Mouse (Mus musculus) hindbrain, embryonic 10.5 days (tissue): Measurements from ENCODE around the gene Nrde2. TPM values are rescaled to one million over a fixed set of nuclear protein-coding genes. Genes with fewer than 3 reads are reported as not detected.

ENCODE experiments used
- DNase-seq: peaks from one replicate; pipeline ENCODE4 v3.0.0-alpha.2; 2017; ENCODE audit warnings: low spot score
- H3K27ac ChIP-seq: fragments of 300-500 bp; sonication (generic); 2 replicates; pipeline ENCODE4 v1.5.1; 2016; ENCODE audit warnings: mild to moderate bottlenecking, moderate library complexity
- H3K27me3 ChIP-seq: fragments of 300-500 bp; sonication (generic); 2 replicates; pipeline ENCODE4 v1.6.1; 2016; ENCODE audit warnings: mild to moderate bottlenecking; ENCODE audit not compliant: poor library complexity, insufficient read depth, severe bottlenecking
- H3K36me3 ChIP-seq: fragments of 300-500 bp; sonication (generic); 2 replicates; pipeline ENCODE4 v1.6.1; 2016; ENCODE audit warnings: mild to moderate bottlenecking, moderate library complexity
- H3K4me1 ChIP-seq: fragments of 300-500 bp; sonication (generic); replicated peaks from 2 replicates; pipeline ENCODE4 v1.6.1; 2016; ENCODE audit warnings: mild to moderate bottlenecking
- H3K4me3 ChIP-seq: fragments of 300-500 bp; sonication (generic); 2 replicates; pipeline ENCODE4 v1.5.1; 2016; ENCODE audit warnings: mild to moderate bottlenecking, moderate library complexity
- H3K9me3 ChIP-seq: fragments of 300-500 bp; sonication (generic); 2 replicates; pipeline ENCODE4 v1.6.1; 2016; ENCODE audit warnings: mild to moderate bottlenecking, moderate library complexity
- WGBS: fragments of 180-500 bp; shearing (Covaris S2); methylation state at CpG from one replicate; pipeline ENCODE4 v1.1.7; 2016; 5-methylcytosine and 5-hydroxymethylcytosine counted together
- polyA plus RNA-seq: library from polyadenylated mRNA; unstranded; fragments of >200 nt; fragmentation: Nextera tagmentation; extraction: Ambion mirVana; gene quantifications from 2 replicates; pipeline ENCODE4 v1.2.1, GENCODE M21; 2016

The Nrde2 gene
- polyA plus RNA-seq, 1 experiment from 2014 or later = 12.7 TPM

DNA sequence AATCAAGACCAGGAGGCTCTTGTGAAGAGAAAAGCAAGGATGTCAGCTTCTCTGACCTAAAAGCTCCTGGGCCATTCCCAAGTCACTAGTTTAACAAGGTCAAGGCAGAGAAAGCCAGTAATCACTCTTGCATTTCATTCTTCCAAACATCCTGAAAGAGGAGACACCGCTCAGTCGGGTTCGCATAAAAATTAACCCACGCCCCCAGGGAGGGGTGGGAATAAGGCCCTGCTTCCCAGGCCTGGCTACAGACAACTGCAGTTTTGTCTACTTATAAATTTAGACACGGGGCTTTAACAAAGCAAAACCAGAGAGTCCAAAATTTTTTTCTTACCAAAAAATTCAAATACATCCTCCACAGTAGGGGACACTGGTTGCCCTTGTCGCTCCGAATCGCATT lies 30.5 kb downstream of the Nrde2 start:
- Histone ChIP-seq H3K27me3 (no peaks in the 10 kb centered on the region), H3K4me3 (no peak overlapping the region), H3K9me3 (no peaks in the 10 kb centered on the region), H3K36me3 (peaks cover 98% of the 10 kb centered on the region), H3K27ac (no peak overlapping the region), H3K4me1 (0 out of 2 replicates have a peak, but pooled peaks cover 7% of the 10 kb centered on the region)
- WGBS = 89% methylated on average over 8 of the region's 8 CpGs
- DNase-seq = no peak

GRCm38 (mm10) chr12:100128522-100128921 lies 30.9 kb downstream of the Nrde2 start:
- Histone ChIP-seq H3K36me3 (peaks cover 98% of the 10 kb centered on the region), H3K9me3 (no peaks in the 10 kb centered on the region), H3K4me3 (no peak overlapping the region), H3K27ac (no peak overlapping the region), H3K27me3 (no peaks in the 10 kb centered on the region), H3K4me1 (0 out of 2 replicates have a peak, but pooled peaks cover 7% of the 10 kb centered on the region)
- no peak for DNase-seq
- 85% methylated on average over 6 of the region's 6 CpGs for WGBS

DNA sequence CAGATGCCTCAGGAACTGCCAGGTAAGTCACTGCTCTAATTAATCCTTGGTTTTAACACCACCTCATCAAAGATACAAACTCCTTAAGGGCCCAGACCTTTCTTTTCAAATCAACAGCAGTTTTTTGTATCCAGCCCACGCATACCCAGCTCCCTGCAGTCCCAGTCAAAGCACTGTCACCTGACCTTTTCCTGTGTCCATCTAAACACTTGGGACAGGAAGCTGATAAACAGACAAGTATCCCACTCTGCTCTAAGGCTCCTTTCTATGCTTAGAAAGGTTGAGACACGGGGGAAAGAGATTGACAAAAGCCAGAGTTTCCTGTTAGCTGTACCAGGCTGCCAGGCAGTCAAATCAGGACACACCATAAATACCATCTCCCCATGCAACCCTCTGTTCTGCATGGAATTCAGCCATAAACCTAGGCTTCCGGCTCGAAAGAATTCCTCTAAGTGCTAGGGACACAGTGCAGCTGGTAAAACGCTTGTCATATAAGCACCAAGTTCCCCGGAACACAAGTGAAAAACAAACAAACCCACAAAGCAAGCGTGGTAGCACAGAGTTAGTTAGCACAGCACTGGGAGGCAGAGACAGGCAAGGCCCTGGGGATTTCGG lies 31.5 kb downstream of the Nrde2 start:
- 78% methylated on average over 8 of the region's 8 CpGs for WGBS
- no peak for DNase-seq
- no peaks in the 10 kb centered on the region for H3K9me3 ChIP-seq
- no peak overlapping the region for H3K27ac ChIP-seq
- H3K27me3 ChIP-seq = no peaks in the 10 kb centered on the region
- 0 out of 2 replicates have a peak, but pooled peaks cover 7% of the 10 kb centered on the region for H3K4me1 ChIP-seq
- no peak overlapping the region for H3K4me3 ChIP-seq
- peaks cover 98% of the 10 kb centered on the region for H3K36me3 ChIP-seq

DNA sequence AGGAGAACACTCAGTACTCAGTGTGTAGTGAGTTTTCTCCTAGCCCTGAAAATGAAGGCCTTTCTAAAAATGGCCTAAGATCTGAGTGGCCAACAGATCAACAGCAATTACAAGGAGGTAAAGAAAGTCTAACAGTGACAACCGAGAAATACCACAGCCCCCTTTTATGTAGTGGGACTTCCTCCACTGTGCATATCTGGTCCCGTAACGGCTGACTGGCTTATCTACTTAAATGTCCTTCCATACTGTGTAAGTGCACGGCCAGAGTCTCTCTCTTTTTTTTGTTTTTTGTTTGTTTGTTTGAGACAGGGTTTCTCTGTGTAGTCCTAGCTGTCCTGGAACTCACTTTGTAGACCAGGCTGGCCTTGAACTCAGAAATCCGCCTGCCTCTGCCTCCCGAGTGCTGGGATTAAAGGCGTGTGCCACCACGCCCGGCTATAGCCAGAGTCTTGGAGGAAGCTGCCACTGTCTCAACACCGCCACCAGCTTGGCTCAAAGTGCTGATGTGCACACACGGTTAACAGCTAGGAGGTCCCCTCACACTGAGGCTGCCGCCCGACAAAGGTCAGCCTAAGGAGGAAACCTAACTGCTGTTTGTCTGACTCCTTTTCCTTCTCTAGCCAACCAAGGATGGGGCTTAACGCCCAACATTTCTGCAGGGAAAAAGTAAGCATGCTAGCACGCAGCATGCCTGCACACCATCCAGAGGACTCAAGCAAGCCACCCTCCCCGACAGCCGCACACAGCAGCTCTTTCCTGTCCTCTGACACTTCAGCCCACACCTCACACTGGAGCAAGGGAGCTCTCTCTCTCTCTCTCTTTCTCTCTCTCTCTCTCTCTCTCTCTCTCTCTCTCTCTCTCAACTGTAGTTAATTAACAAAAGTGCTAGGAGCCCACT lies 32.2 kb downstream of the Nrde2 start:
- DNase-seq = no peak
- Histone ChIP-seq H3K27ac (no peak overlapping the region), H3K27me3 (no peaks in the 10 kb centered on the region), H3K4me3 (no peak overlapping the region), H3K36me3 (peaks cover 98% of the 10 kb centered on the region), H3K9me3 (no peaks in the 10 kb centered on the region), H3K4me1 (0 out of 2 replicates have a peak, but pooled peaks cover 7% of the 10 kb centered on the region)
- 87% methylated on average over 17 of the region's 17 CpGs for WGBS

GRCm38 (mm10) chr12:100124913-100125798 lies 34.3 kb downstream of the Nrde2 start:
- H3K27me3 ChIP-seq = no peaks in the 10 kb centered on the region
- peaks cover 98% of the 10 kb centered on the region for H3K36me3 ChIP-seq
- H3K4me1 ChIP-seq = 0 out of 2 replicates have a peak, but pooled peaks cover 7% of the 10 kb centered on the region
- 83% methylated on average over 16 of the region's 16 CpGs for WGBS
- DNase-seq = no peak
- no peak overlapping the region for H3K27ac ChIP-seq
- H3K4me3 ChIP-seq = no peak overlapping the region
- H3K9me3 ChIP-seq = no peaks in the 10 kb centered on the region

- no peak overlapping the region for H3K4me3 ChIP-seq
- 90% methylated on average over 9 of the region's 9 CpGs for WGBS
- H3K27ac ChIP-seq = no peak overlapping the region
- H3K36me3 ChIP-seq = peaks cover 98% of the 10 kb centered on the region
- H3K4me1 ChIP-seq = 0 out of 2 replicates have a peak, but pooled peaks cover 3% of the 10 kb centered on the region
- DNase-seq = no peak
- H3K27me3 ChIP-seq = no peaks in the 10 kb centered on the region
- no peaks in the 10 kb centered on the region for H3K9me3 ChIP-seq
These were observed 36.0 kb downstream of the Nrde2 start for GRCm38 (mm10) chr12:100123476-100123875.

DNA sequence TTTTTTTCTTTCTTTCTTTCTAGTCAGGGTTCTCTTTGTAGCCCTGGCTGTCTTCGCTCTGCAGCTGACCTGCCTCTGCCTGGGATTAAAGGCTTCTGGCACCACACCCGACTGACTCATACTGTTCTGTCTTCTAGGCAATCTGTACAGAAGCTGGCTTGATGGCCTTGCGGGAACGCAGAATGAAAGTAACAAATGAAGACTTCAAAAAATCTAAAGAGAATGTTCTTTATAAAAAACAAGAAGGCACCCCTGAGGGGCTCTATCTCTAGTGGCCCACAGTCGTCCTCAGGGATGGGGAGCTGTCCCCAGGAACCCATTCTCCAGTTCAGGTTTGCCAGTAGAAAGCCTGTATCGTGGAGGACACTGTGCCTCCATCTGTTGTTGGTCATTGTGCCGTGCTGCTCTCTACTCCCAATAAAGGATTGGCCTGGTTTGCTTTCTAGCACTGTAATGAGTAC lies 36.5 kb downstream of the Nrde2 start:
- no peak overlapping the region for H3K27ac ChIP-seq
- no peaks in the 10 kb centered on the region for H3K27me3 ChIP-seq
- no peak for DNase-seq
- H3K4me3 ChIP-seq = no peak overlapping the region
- H3K4me1 ChIP-seq = no peaks in the 10 kb centered on the region
- H3K36me3 ChIP-seq = peaks cover 98% of the 10 kb centered on the region
- H3K9me3 ChIP-seq = no peaks in the 10 kb centered on the region
- WGBS = 90% methylated on average over 7 of the region's 7 CpGs

DNA sequence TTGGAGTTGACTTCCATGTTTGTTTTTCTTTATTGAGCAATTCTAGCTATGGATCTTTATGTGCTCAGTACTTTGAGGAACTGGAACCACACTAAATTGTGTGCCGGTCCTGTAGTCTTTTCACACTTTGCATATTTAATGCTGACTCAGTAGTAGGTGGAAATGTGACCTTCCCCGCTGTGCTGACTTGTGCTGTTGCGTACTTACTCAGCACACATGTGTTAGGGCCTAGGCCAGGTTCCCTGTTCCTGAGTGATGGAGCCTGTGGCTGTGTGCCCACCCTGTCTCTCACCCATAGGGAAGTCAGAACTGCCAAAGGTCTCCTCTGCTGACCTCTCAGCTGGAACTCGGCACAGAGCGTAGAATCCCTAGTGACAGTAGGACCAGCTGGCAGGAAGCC lies 43.5 kb downstream of the Nrde2 start:
- WGBS = 96% methylated on average over 5 of the region's 5 CpGs
- DNase-seq = no peak
- peaks cover 98% of the 10 kb centered on the region for H3K36me3 ChIP-seq

GRCm38 (mm10) chr12:100109986-100110696 lies 49.3 kb downstream of the Nrde2 start, which contains the start of gene Psmc1:
TSS of gene Psmc1 (plus strand) at chr12:100110154.
- peak; percentile 88 for DNase-seq
- Histone ChIP-seq H3K4me1 (peaks cover 25% of the 10 kb centered on the region), H3K36me3 (peaks cover 40% of the 10 kb centered on the region)

More for the DNA sequence above, 43.5 kb downstream of the Nrde2 start:
- H3K4me3 ChIP-seq = no peak overlapping the region
- no peaks in the 10 kb centered on the region for H3K27me3 ChIP-seq
- H3K9me3 ChIP-seq = no peaks in the 10 kb centered on the region
- H3K4me1 ChIP-seq = peaks cover 11% of the 10 kb centered on the region
- no peak overlapping the region for H3K27ac ChIP-seq

GRCm38 (mm10) chr12:100107436-100107835 lies 52.0 kb downstream of the Nrde2 start:
- no peak for DNase-seq
- H3K27ac ChIP-seq = no peak overlapping the region
- no peaks in the 10 kb centered on the region for H3K27me3 ChIP-seq
- no peaks in the 10 kb centered on the region for H3K9me3 ChIP-seq
- peaks cover 25% of the 10 kb centered on the region for H3K4me1 ChIP-seq
- H3K36me3 ChIP-seq = peaks cover 12% of the 10 kb centered on the region
- H3K4me3 ChIP-seq = no peak overlapping the region
- WGBS = 49% methylated on average over 4 of the region's 4 CpGs

More at GRCm38 (mm10) chr12:100109986-100110696, 49.3 kb downstream of the Nrde2 start, which contains the start of gene Psmc1:
- no peaks in the 10 kb centered on the region for H3K27me3 ChIP-seq
- under 1% methylated on average over 58 of the region's 58 CpGs for WGBS
- peak within 1 kb of the TSS; percentile 94 for H3K27ac ChIP-seq
- H3K4me3 ChIP-seq = peak within 1 kb of the TSS; percentile 96
- no peaks in the 10 kb centered on the region for H3K9me3 ChIP-seq

DNA sequence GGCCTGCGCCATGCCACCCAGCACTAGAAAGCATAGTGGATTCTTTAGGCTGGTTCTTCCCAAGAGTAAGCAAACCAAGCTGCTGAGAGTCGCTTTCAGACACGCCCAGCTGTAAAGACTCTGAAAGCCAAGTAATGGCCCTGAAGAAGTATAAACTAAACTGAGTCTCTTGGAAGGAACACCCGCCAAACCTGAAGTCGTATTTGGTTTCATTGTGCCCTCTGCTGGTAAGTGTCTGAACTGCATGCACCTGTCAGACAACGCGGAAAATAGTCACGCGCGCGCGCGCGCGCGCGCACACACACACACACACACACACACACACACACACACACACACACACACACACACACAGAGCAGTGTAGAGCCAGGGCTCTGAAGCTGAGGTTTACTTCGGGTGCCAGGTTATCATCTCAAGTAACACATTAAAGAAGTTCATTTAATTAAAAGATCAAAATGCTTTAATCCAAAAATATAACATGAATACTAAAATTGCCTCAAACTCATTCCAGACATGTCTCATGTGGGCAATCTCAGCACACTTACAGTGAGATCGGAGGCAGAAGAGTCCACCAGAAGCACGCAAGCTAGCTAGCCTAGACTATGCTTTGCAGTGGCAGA lies 53.1 kb downstream of the Nrde2 start:
- 0 out of 2 replicates have a peak, but pooled peaks cover 2% of the 10 kb centered on the region for H3K36me3 ChIP-seq
- peaks cover 18% of the 10 kb centered on the region for H3K4me1 ChIP-seq
- H3K27ac ChIP-seq = no peak overlapping the region
- H3K4me3 ChIP-seq = no peak overlapping the region; the same call in 1 of the 2 replicates
- 14% methylated on average over 20 of the region's 20 CpGs for WGBS
- DNase-seq = peak; percentile 79
- H3K9me3 ChIP-seq = no peaks in the 10 kb centered on the region
- no peaks in the 10 kb centered on the region for H3K27me3 ChIP-seq
